In genomic region chr2:94406083-94406957, GRCm38 (mm10) we compare ENCODE assay signal across 8 mouse cellular contexts. TPM values are rescaled to one million over a fixed set of nuclear protein-coding genes. Genes with fewer than 3 reads are reported as not detected.
DNase-seq lines count a peak whose midpoint lies in the region; ATAC-seq and TF ChIP-seq lines count a peak whose summit lies in the region.

Gene Ttc17, minus strand, starts transcription at chr2:94406689.

- peak within 1 kb of the TSS; percentile 93 for H3K9ac ChIP-seq in ES-E14 (ENCODE audit: insufficient read depth, low read depth, low read length, poor library complexity, severe bottlenecking)
- peak within 1 kb of the TSS; percentile 79 for H3K9ac ChIP-seq in forebrain, embryonic 15.5 days (replicated peaks)

- H3K4me1 ChIP-seq in ES-E14 (ENCODE audit: control insufficient read depth in 2 of 2, insufficient read depth in 2 of 2, low read length in 2 of 2, poor library complexity in 1 of 2) = no peaks in the 10 kb centered on the region
- H3K4me1 ChIP-seq in forebrain, embryonic 15.5 days = peaks cover 42% of the 10 kb centered on the region
- peaks cover 3% of the 10 kb centered on the region; the same call in 1 of the 2 replicates for H3K4me1 ChIP-seq in lung, adult 2 months (ENCODE audit: control insufficient read depth, insufficient read depth, low read length)

- H3K36me3 ChIP-seq in ES-E14 (ENCODE audit: control insufficient read depth, insufficient read depth, low read length, poor library complexity, severe bottlenecking) = peaks cover 3% of the 10 kb centered on the region; the same call in 1 of the 2 replicates
- H3K36me3 ChIP-seq in forebrain, embryonic 15.5 days = 0 out of 2 replicates have a peak, but pooled peaks cover 10% of the 10 kb centered on the region

- intact Hi-C loops in heart, postnatal 25 days (cut with DNase I) = loop anchor here (2.0 kb wide), 1 partner anchor 30 kb away; no protein-coding TSS in a partner anchor

- H3K9me3 ChIP-seq in ES-E14 (ENCODE audit: control insufficient read depth, insufficient read depth, low read depth, low read length) = no peaks in the 10 kb centered on the region
- H3K9me3 ChIP-seq in forebrain, embryonic 15.5 days = no peaks in the 10 kb centered on the region

- peak within 1 kb of the TSS; percentile 79 for H3K27ac ChIP-seq in ES-E14 (ENCODE audit: insufficient read depth, low read depth, low read length, poor library complexity, severe bottlenecking)
- peak within 1 kb of the TSS; percentile 89 for H3K27ac ChIP-seq in forebrain, embryonic 15.5 days (replicated peaks)

- peak; percentile 81 for DNase-seq in ES-E14 (ENCODE audit: low read depth, low spot score)
- peak; percentile 86 for DNase-seq in cerebellum, adult 11-12 months
- DNase-seq in heart, postnatal 25 days (ENCODE audit: low spot score) = peak; percentile 80
- peak; percentile 81 to 90 for DNase-seq in layer of hippocampus, adult 18-20 months (ENCODE audit: low spot score in 2 of 2)
- peak; percentile 84 for DNase-seq in lung, adult 2 months
- peak; percentile 82 to 84 for DNase-seq in thymus, adult 18-20 months

- H3K4me2 ChIP-seq in forebrain, embryonic 15.5 days (replicated peaks) = peak within 1 kb of the TSS; percentile 63

- H3K27me3 ChIP-seq in forebrain, embryonic 15.5 days = no peaks in the 10 kb centered on the region

- peak; percentile 96 for ATAC-seq in forebrain, embryonic 15.5 days (replicated peaks)
- ATAC-seq in neutrophil, adult 5-6 weeks (ENCODE audit: extremely low read depth, insufficient number of reproducible peaks, low FRiP score, poor library complexity, severe bottlenecking) = peak; percentile 96

- under 1% methylated on average over 69 of the region's 77 CpGs for WGBS in forebrain, embryonic 15.5 days
- under 1% methylated on average over 77 of the region's 77 CpGs for WGBS in lung, adult 2 months

- TF ChIP-seq CTCF in lung, adult 2 months (IDR thresholded peaks at IDR 0.05; ENCODE audit: insufficient read depth, low read length) = no peak

- peak; percentile 61 for TF ChIP-seq POLR2A in lung, adult 2 months (IDR thresholded peaks at IDR 0.05; ENCODE audit: borderline replicate concordance, extremely low read depth, low read depth, low read length)

- H3K4me3 ChIP-seq in ES-E14 (ENCODE audit: insufficient read depth in 1 of 2, low read depth in 1 of 2, low read length in 2 of 2, poor library complexity in 1 of 2, severe bottlenecking in 1 of 2) = peak within 1 kb of the TSS; percentile 93 to 99
- peak within 1 kb of the TSS; percentile 69 for H3K4me3 ChIP-seq in forebrain, embryonic 15.5 days
- peak within 1 kb of the TSS; percentile 100 for H3K4me3 ChIP-seq in lung, adult 2 months (replicated peaks; ENCODE audit: extremely low read depth, low read depth, low read length)

- in situ Hi-C loops in ES-E14 (cut with MboI; ENCODE audit: low sequenced_read_pairs in 2 of 2, unreplicated experiment in 2 of 2) = no loop called here

TF ChIP-seq in ES-E14, 5 proteins besides CTCF, POLR2A, EP300 and RAD21:
- TF ChIP-seq HCFC1 (IDR thresholded peaks at IDR 0.05; ENCODE audit: borderline replicate concordance, insufficient read depth, low read length) = 0 out of 2 replicates have a peak, but pooled peaks have one; percentile 56
- TF ChIP-seq ZNF384 (IDR thresholded peaks at IDR 0.05; ENCODE audit: low read depth, low read length) = no peak

RNA-seq across cellular contexts. Expression of gene Ttc17, which starts in this region (rescaled TPM):
- total RNA-seq in ES-E14 (2012; rRNA removed) = 13.0 and 16.2 TPM in 2 replicates
- polyA plus RNA-seq in forebrain, embryonic 15.5 days (2015; fragmentation: Nextera tagmentation; extraction: Ambion mirVana) = 20.7 and 23.2 TPM in 2 replicates
- 10 to 100 TPM; 29.0 to 35.1 TPM for total RNA-seq in heart, postnatal 25 days (2021)
- total RNA-seq in layer of hippocampus, adult 18-20 months (2021) = 10 to 100 TPM; 35.6 to 43.3 TPM
- 15.0 and 18.6 TPM in 2 replicates for polyA plus RNA-seq in lung, adult 2 months (2012; rRNA removed)
- total RNA-seq in neutrophil, adult 5-6 weeks (2017) = 41.3 and 42.4 TPM in 2 replicates

Comparison
In these comparisons a context has a peak if more than half of its experiments do, and no peak if none do; other contexts are left out.
1. Peak in every context shown above with its lines: DNase-seq, ATAC-seq, H3K4me3 ChIP-seq and H3K27ac ChIP-seq.